Mouse (Mus musculus): ENCODE measurements around the gene Rin2. TPM values are rescaled to one million over a fixed set of nuclear protein-coding genes. Genes with fewer than 3 reads are reported as not detected.

Rin2 gene
- polyA plus RNA-seq, 1 experiment from 2014 or later = 55.2 TPM

DNA sequence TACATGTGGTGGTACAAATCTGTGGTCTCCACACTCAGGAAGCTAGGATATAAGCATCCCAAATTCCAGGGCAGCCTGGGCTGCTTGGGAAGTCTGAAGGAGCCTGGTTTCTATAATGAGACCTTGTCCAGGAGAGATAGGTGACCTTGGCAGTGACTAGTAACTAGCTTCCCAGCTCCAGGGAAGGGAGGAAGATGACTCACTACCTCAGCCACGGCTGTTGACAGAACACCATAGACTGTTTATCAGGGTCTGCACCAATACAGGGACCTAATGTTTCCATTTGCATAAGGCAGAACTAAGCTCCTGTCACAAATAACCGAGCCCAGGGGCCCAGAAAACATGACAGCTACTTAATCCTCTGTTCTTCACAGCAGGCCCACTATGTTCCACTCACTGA lies 132.3 kb downstream of the Rin2 start:
- 57% methylated on average over 2 of the region's 2 CpGs for WGBS
- Histone ChIP-seq H3K4me3 (ENCODE audit: low read depth, low read length) (no peak overlapping the region), H3K4me1 (ENCODE audit: insufficient read depth, low read depth, low read length) (no peaks in the 10 kb centered on the region), H3K9ac (replicated peaks; ENCODE audit: low read depth) (no peak overlapping the region), H3K9me3 (ENCODE audit: low read length) (no peaks in the 10 kb centered on the region), H3K4me2 (replicated peaks; ENCODE audit: low read depth, low read length) (no peak overlapping the region), H3K27ac (ENCODE audit: low read length) (no peak overlapping the region), H3K27me3 (replicated peaks; ENCODE audit: insufficient read depth, low read length) (no peaks in the 10 kb centered on the region), H3K36me3 (ENCODE audit: insufficient read depth, low read length) (peaks cover 4% of the 10 kb centered on the region; the same call in 1 of the 2 replicates)
- no peak for ATAC-seq
- TF ChIP-seq CTCF (IDR thresholded peaks at IDR 0.05) (no peak), EP300 (IDR thresholded peaks at IDR 0.05) (no peak)
- no peak for DNase-seq (ENCODE audit: low spot score)

GRCm38 (mm10) chr2:145808251-145808650 lies 133.2 kb downstream of the Rin2 start:
- ATAC-seq (no peak), DNase-seq (ENCODE audit: low spot score) (no peak)

GRCm38 (mm10) chr2:145808667-145809066 lies 133.7 kb downstream of the Rin2 start:
- WGBS = 92% methylated on average over 6 of the region's 6 CpGs

More at GRCm38 (mm10) chr2:145808251-145808650, 133.2 kb downstream of the Rin2 start:
- Histone ChIP-seq H3K9me3 (ENCODE audit: low read length) (no peaks in the 10 kb centered on the region), H3K27ac (ENCODE audit: low read length) (no peak overlapping the region), H3K4me2 (replicated peaks; ENCODE audit: low read depth, low read length) (no peak overlapping the region), H3K27me3 (replicated peaks; ENCODE audit: insufficient read depth, low read length) (no peaks in the 10 kb centered on the region), H3K9ac (replicated peaks; ENCODE audit: low read depth) (no peak overlapping the region), H3K36me3 (ENCODE audit: insufficient read depth, low read length) (peaks cover 4% of the 10 kb centered on the region; the same call in 1 of the 2 replicates), H3K4me1 (ENCODE audit: insufficient read depth, low read depth, low read length) (no peaks in the 10 kb centered on the region), H3K4me3 (ENCODE audit: low read depth, low read length) (no peak overlapping the region)
- 85% methylated on average over 2 of the region's 2 CpGs for WGBS
- TF ChIP-seq EP300 (IDR thresholded peaks at IDR 0.05) (no peak), CTCF (IDR thresholded peaks at IDR 0.05) (no peak)

GRCm38 (mm10) chr2:145810676-145811075 lies 135.7 kb downstream of the Rin2 start:
- Histone ChIP-seq H3K9ac (replicated peaks; ENCODE audit: low read depth) (no peak overlapping the region), H3K4me2 (replicated peaks; ENCODE audit: low read depth, low read length) (no peak overlapping the region), H3K27me3 (replicated peaks; ENCODE audit: insufficient read depth, low read length) (no peaks in the 10 kb centered on the region), H3K4me3 (ENCODE audit: low read depth, low read length) (no peak overlapping the region), H3K36me3 (ENCODE audit: insufficient read depth, low read length) (no peaks in the 10 kb centered on the region; the same call in 1 of the 2 replicates), H3K27ac (ENCODE audit: low read length) (no peak overlapping the region), H3K9me3 (ENCODE audit: low read length) (no peaks in the 10 kb centered on the region), H3K4me1 (ENCODE audit: insufficient read depth, low read depth, low read length) (no peaks in the 10 kb centered on the region)
- DNase-seq (ENCODE audit: low spot score) (no peak), ATAC-seq (no peak)
- no peak for TF ChIP-seq EP300 (IDR thresholded peaks at IDR 0.05)
- TF ChIP-seq CTCF (IDR thresholded peaks at IDR 0.05) = peak; percentile 67
- WGBS = 47% methylated on average over 5 of the region's 5 CpGs

More at GRCm38 (mm10) chr2:145808667-145809066, 133.7 kb downstream of the Rin2 start:
- H3K9me3 ChIP-seq (ENCODE audit: low read length) = no peaks in the 10 kb centered on the region
- no peak overlapping the region for H3K4me3 ChIP-seq (ENCODE audit: low read depth, low read length)
- no peaks in the 10 kb centered on the region for H3K4me1 ChIP-seq (ENCODE audit: insufficient read depth, low read depth, low read length)
- peaks cover 4% of the 10 kb centered on the region; the same call in 1 of the 2 replicates for H3K36me3 ChIP-seq (ENCODE audit: insufficient read depth, low read length)
- H3K9ac ChIP-seq (replicated peaks; ENCODE audit: low read depth) = no peak overlapping the region
- TF ChIP-seq CTCF (IDR thresholded peaks at IDR 0.05) (no peak), EP300 (IDR thresholded peaks at IDR 0.05) (no peak)
- H3K27me3 ChIP-seq (replicated peaks; ENCODE audit: insufficient read depth, low read length) = no peaks in the 10 kb centered on the region
- H3K27ac ChIP-seq (ENCODE audit: low read length) = no peak overlapping the region
- ATAC-seq (no peak), DNase-seq (ENCODE audit: low spot score) (no peak)
- H3K4me2 ChIP-seq (replicated peaks; ENCODE audit: low read depth, low read length) = no peak overlapping the region

GRCm38 (mm10) chr2:145812818-145813217 lies 137.8 kb downstream of the Rin2 start:
- ATAC-seq (peak; percentile 14; the same call in 1 of the 2 replicates), DNase-seq (ENCODE audit: low spot score) (no peak)
- no peak overlapping the region; the same call in 1 of the 2 replicates for H3K27ac ChIP-seq (ENCODE audit: low read length)
- H3K4me1 ChIP-seq (ENCODE audit: insufficient read depth, low read depth, low read length) = no peaks in the 10 kb centered on the region
- WGBS = 82% methylated on average over 1 of the region's 1 CpGs
- TF ChIP-seq EP300 (IDR thresholded peaks at IDR 0.05) (no peak), CTCF (IDR thresholded peaks at IDR 0.05) (no peak)
- H3K4me3 ChIP-seq (ENCODE audit: low read depth, low read length) = no peak overlapping the region
- H3K9me3 ChIP-seq (ENCODE audit: low read length) = no peaks in the 10 kb centered on the region
- no peak overlapping the region for H3K4me2 ChIP-seq (replicated peaks; ENCODE audit: low read depth, low read length)
- no peaks in the 10 kb centered on the region; the same call in 1 of the 2 replicates for H3K36me3 ChIP-seq (ENCODE audit: insufficient read depth, low read length)
- no peaks in the 10 kb centered on the region for H3K27me3 ChIP-seq (replicated peaks; ENCODE audit: insufficient read depth, low read length)
- H3K9ac ChIP-seq (replicated peaks; ENCODE audit: low read depth) = no peak overlapping the region

- no peak for TF ChIP-seq CTCF (IDR thresholded peaks at IDR 0.05)
- TF ChIP-seq EP300 (IDR thresholded peaks at IDR 0.05) = no peak
- 0 out of 2 replicates have a peak, but pooled peaks cover 4% of the 10 kb centered on the region for H3K4me1 ChIP-seq (ENCODE audit: insufficient read depth, low read depth, low read length)
- DNase-seq (ENCODE audit: low spot score) = no peak
- 60% methylated on average over 5 of the region's 5 CpGs for WGBS
- H3K4me2 ChIP-seq (replicated peaks; ENCODE audit: low read depth, low read length) = no peak overlapping the region
- H3K9ac ChIP-seq (replicated peaks; ENCODE audit: low read depth) = no peak overlapping the region
- no peak overlapping the region for H3K27ac ChIP-seq (ENCODE audit: low read length)
- no peak overlapping the region for H3K4me3 ChIP-seq (ENCODE audit: low read depth, low read length)
- no peaks in the 10 kb centered on the region for H3K36me3 ChIP-seq (ENCODE audit: insufficient read depth, low read length)
- H3K27me3 ChIP-seq (replicated peaks; ENCODE audit: insufficient read depth, low read length) = no peaks in the 10 kb centered on the region
- H3K9me3 ChIP-seq (ENCODE audit: low read length) = no peaks in the 10 kb centered on the region
- ATAC-seq = no peak
These were observed 142.2 kb downstream of the Rin2 start for GRCm38 (mm10) chr2:145817195-145817594.

Measured in lung, postnatal 0 days (tissue).